Comparison of ENCODE assay signal across 15 mouse cellular contexts in genomic region chr12:104679121-104679818, GRCm38 (mm10).
A peak's percentile ranks its signal among the peaks of the same experiment; 100 is the strongest.
DNase-seq lines count a peak whose midpoint lies in the region; ATAC-seq and TF ChIP-seq lines count a peak whose summit lies in the region.
"Had no signal": no experiment of that assay in that cellular context is flagged by ENCODE, and none has a peak within 500 bp of the region (broad histone marks: within the 10 kb centered on the region; RNA-seq: fewer than 3 reads in every experiment).

No protein-coding gene starts in this region.

- no peaks in the 10 kb centered on the region for H3K27me3 ChIP-seq in embryonic facial prominence, embryonic 11.5 days (ENCODE audit: control insufficient read depth, insufficient read depth, low read length)
- peaks cover 2% of the 10 kb centered on the region; the same call in 1 of the 2 replicates for H3K27me3 ChIP-seq in forebrain, embryonic 13.5 days
- no peaks in the 10 kb centered on the region for H3K27me3 ChIP-seq in hindbrain, postnatal 0 days (ENCODE audit: insufficient read depth, low read length)
- no peaks in the 10 kb centered on the region for H3K27me3 ChIP-seq in midbrain, embryonic 16.5 days (ENCODE audit: control insufficient read depth, insufficient read depth, low read depth, low read length)
- H3K27me3 ChIP-seq in heart, adult 2 months (ENCODE audit: control insufficient read depth, insufficient read depth, low read length) = no peaks in the 10 kb centered on the region
- no peaks in the 10 kb centered on the region for H3K27me3 ChIP-seq in lung, postnatal 0 days (replicated peaks; ENCODE audit: insufficient read depth, low read length)
- H3K27me3 ChIP-seq in kidney, adult 2 months (replicated peaks; ENCODE audit: control insufficient read depth, insufficient read depth, low read length) = no peaks in the 10 kb centered on the region; the same call in 1 of the 2 replicates

- peak overlapping the region; percentile 19; the same call in 1 of the 2 replicates for H3K4me2 ChIP-seq in embryonic facial prominence, embryonic 11.5 days (ENCODE audit: low read depth, low read length)
- H3K4me2 ChIP-seq in forebrain, embryonic 13.5 days = peak overlapping the region; percentile 47
- H3K4me2 ChIP-seq in hindbrain, postnatal 0 days (ENCODE audit: low read depth, low read length) = 0 out of 2 replicates have a peak overlapping the region, but pooled peaks have one; percentile 13
- peak overlapping the region; percentile 38 for H3K4me2 ChIP-seq in midbrain, embryonic 16.5 days (ENCODE audit: low read length)
- H3K4me2 ChIP-seq in lung, postnatal 0 days (replicated peaks; ENCODE audit: low read depth, low read length) = no peak overlapping the region

- peak; percentile 73 for DNase-seq in embryonic facial prominence, embryonic 11.5 days (ENCODE audit: low spot score)
- no peak for DNase-seq in hindbrain, postnatal 0 days (ENCODE audit: low spot score)
- no peak for DNase-seq in heart, adult 2 months
- DNase-seq in lung, postnatal 0 days (ENCODE audit: low spot score) = no peak
- DNase-seq in kidney, adult 2 months = no peak
- no peak for DNase-seq in spleen, postnatal 10 days (ENCODE audit: low spot score in 2 of 2)
- DNase-seq: adrenal gland, postnatal 14 days; cerebellum, adult 11 months; gastrocnemius, postnatal 14 days; liver, postnatal 0 days had no signal

- no peak for TF ChIP-seq EP300 in heart, adult 2 months (IDR thresholded peaks at IDR 0.05; ENCODE audit: insufficient read depth, low read depth, low read length)
- TF ChIP-seq EP300 in lung, postnatal 0 days (IDR thresholded peaks at IDR 0.05) = no peak

- no peak overlapping the region for H3K4me3 ChIP-seq in embryonic facial prominence, embryonic 11.5 days (ENCODE audit: low read depth, low read length)
- H3K4me3 ChIP-seq in forebrain, embryonic 13.5 days = no peak overlapping the region
- no peak overlapping the region for H3K4me3 ChIP-seq in hindbrain, postnatal 0 days (ENCODE audit: low read length)
- H3K4me3 ChIP-seq in midbrain, embryonic 16.5 days (ENCODE audit: low read depth, low read length) = no peak overlapping the region
- no peak overlapping the region for H3K4me3 ChIP-seq in heart, adult 2 months
- no peak overlapping the region for H3K4me3 ChIP-seq in lung, postnatal 0 days (ENCODE audit: low read depth, low read length)
- H3K4me3 ChIP-seq in kidney, adult 2 months (ENCODE audit: insufficient read depth, low read depth, low read length) = no peak overlapping the region
- H3K4me3 ChIP-seq: left cerebral cortex, adult 2 months; megakaryocyte, embryonic 14.5 days had no signal

- peak; percentile 50 for ATAC-seq in embryonic facial prominence, embryonic 11.5 days (replicated peaks; ENCODE audit: insufficient number of reproducible peaks, low FRiP score, low TSS enrichment, low read depth)
- ATAC-seq in forebrain, embryonic 13.5 days = peak; percentile 70; the same call in 1 of the 2 replicates
- no peak for ATAC-seq in hindbrain, postnatal 0 days
- peak; percentile 46; the same call in 1 of the 2 replicates for ATAC-seq in midbrain, embryonic 16.5 days
- no peak for ATAC-seq in lung, postnatal 0 days
- ATAC-seq: liver, postnatal 0 days had no signal

- H3K79me2 ChIP-seq in heart, adult 2 months (replicated peaks; ENCODE audit: control insufficient read depth, insufficient read depth, low read length) = no peaks in the 10 kb centered on the region

- intact Hi-C loops in heart, adult 2 months (cut with DNase I) = no loop called here

- TF ChIP-seq POLR2A in heart, adult 2 months (IDR thresholded peaks at IDR 0.05; ENCODE audit: insufficient read depth, low read depth, low read length) = no peak
- TF ChIP-seq POLR2A in kidney, adult 2 months (IDR thresholded peaks at IDR 0.05; ENCODE audit: low read depth, low read length) = no peak

- H3K9ac ChIP-seq in embryonic facial prominence, embryonic 11.5 days (replicated peaks; ENCODE audit: low read length) = no peak overlapping the region
- H3K9ac ChIP-seq in forebrain, embryonic 13.5 days = peak overlapping the region; percentile 17; the same call in 1 of the 2 replicates
- no peak overlapping the region for H3K9ac ChIP-seq in hindbrain, postnatal 0 days (replicated peaks; ENCODE audit: low read length)
- no peak overlapping the region for H3K9ac ChIP-seq in midbrain, embryonic 16.5 days (ENCODE audit: low read depth, low read length)
- no peak overlapping the region for H3K9ac ChIP-seq in heart, adult 2 months (ENCODE audit: low read depth, low read length)
- H3K9ac ChIP-seq in lung, postnatal 0 days (replicated peaks; ENCODE audit: low read depth) = no peak overlapping the region
- H3K9ac ChIP-seq: liver, postnatal 0 days had no signal

- peak overlapping the region; percentile 43; the same call in 1 of the 2 replicates for H3K27ac ChIP-seq in embryonic facial prominence, embryonic 11.5 days (replicated peaks; ENCODE audit: low read depth, low read length)
- no peak overlapping the region for H3K27ac ChIP-seq in forebrain, embryonic 13.5 days
- H3K27ac ChIP-seq in hindbrain, postnatal 0 days = no peak overlapping the region
- H3K27ac ChIP-seq in midbrain, embryonic 16.5 days (ENCODE audit: low read length) = no peak overlapping the region
- H3K27ac ChIP-seq in heart, adult 2 months = no peak overlapping the region
- H3K27ac ChIP-seq in lung, postnatal 0 days (ENCODE audit: low read length) = no peak overlapping the region
- no peak overlapping the region for H3K27ac ChIP-seq in kidney, adult 2 months (ENCODE audit: insufficient read depth, low read depth, low read length)
- H3K27ac ChIP-seq: kidney, postnatal 0 days; left cerebral cortex, adult 2 months had no signal

- TF ChIP-seq CTCF in hindbrain, postnatal 0 days (IDR thresholded peaks at IDR 0.05; ENCODE audit: low read depth) = no peak
- TF ChIP-seq CTCF in heart, adult 2 months (IDR thresholded peaks at IDR 0.05) = no peak
- TF ChIP-seq CTCF in lung, postnatal 0 days (IDR thresholded peaks at IDR 0.05) = no peak
- TF ChIP-seq CTCF in kidney, adult 2 months (conservative IDR thresholded peaks at IDR 0.05; ENCODE audit: insufficient read depth, insufficient read length, low read depth, low read length) = no peak

- H3K4me1 ChIP-seq in embryonic facial prominence, embryonic 11.5 days (ENCODE audit: control insufficient read depth, insufficient read depth, low read length) = 0 out of 2 replicates have a peak, but pooled peaks cover 2% of the 10 kb centered on the region
- H3K4me1 ChIP-seq in forebrain, embryonic 13.5 days = peaks cover 11% of the 10 kb centered on the region
- H3K4me1 ChIP-seq in hindbrain, postnatal 0 days (ENCODE audit: insufficient read depth, low read length) = 0 out of 2 replicates have a peak, but pooled peaks cover 3% of the 10 kb centered on the region
- peaks cover 6% of the 10 kb centered on the region for H3K4me1 ChIP-seq in midbrain, embryonic 16.5 days (ENCODE audit: control insufficient read depth, insufficient read depth, low read length)
- no peaks in the 10 kb centered on the region for H3K4me1 ChIP-seq in heart, adult 2 months (ENCODE audit: control insufficient read depth, insufficient read depth, low read length)
- no peaks in the 10 kb centered on the region for H3K4me1 ChIP-seq in lung, postnatal 0 days (ENCODE audit: insufficient read depth, low read depth, low read length)
- H3K4me1 ChIP-seq in kidney, adult 2 months (ENCODE audit: control insufficient read depth, insufficient read depth, low read length) = no peaks in the 10 kb centered on the region
- H3K4me1 ChIP-seq: megakaryocyte, embryonic 14.5 days had no signal

- no peaks in the 10 kb centered on the region for H3K36me3 ChIP-seq in embryonic facial prominence, embryonic 11.5 days (replicated peaks; ENCODE audit: control insufficient read depth, insufficient read depth, low read depth, low read length)
- H3K36me3 ChIP-seq in forebrain, embryonic 13.5 days (ENCODE audit: poor library complexity, severe bottlenecking) = no peaks in the 10 kb centered on the region
- H3K36me3 ChIP-seq in hindbrain, postnatal 0 days (ENCODE audit: insufficient read depth, low read length) = no peaks in the 10 kb centered on the region
- no peaks in the 10 kb centered on the region for H3K36me3 ChIP-seq in midbrain, embryonic 16.5 days (ENCODE audit: control insufficient read depth, insufficient read depth, low read length)
- H3K36me3 ChIP-seq in heart, adult 2 months (ENCODE audit: control insufficient read depth, insufficient read depth, low read length) = no peaks in the 10 kb centered on the region
- no peaks in the 10 kb centered on the region for H3K36me3 ChIP-seq in lung, postnatal 0 days (ENCODE audit: insufficient read depth, low read length)
- no peaks in the 10 kb centered on the region for H3K36me3 ChIP-seq in kidney, adult 2 months (ENCODE audit: control insufficient read depth, insufficient read depth, low read length)

- WGBS in embryonic facial prominence, embryonic 11.5 days = 25% methylated on average over 26 of the region's 26 CpGs
- WGBS in forebrain, embryonic 13.5 days = 14% methylated on average over 26 of the region's 26 CpGs
- 37% methylated on average over 26 of the region's 26 CpGs for WGBS in hindbrain, postnatal 0 days
- 33% methylated on average over 26 of the region's 26 CpGs for whole genome bisulfite sequencing in midbrain, embryonic 16.5 days
- 78% methylated on average over 26 of the region's 26 CpGs for WGBS in heart, adult 2 months
- 63% methylated on average over 26 of the region's 26 CpGs for WGBS in lung, postnatal 0 days
- 71% methylated on average over 26 of the region's 26 CpGs for WGBS in kidney, adult 2 months

- no peaks in the 10 kb centered on the region for H3K9me3 ChIP-seq in embryonic facial prominence, embryonic 11.5 days (replicated peaks; ENCODE audit: control insufficient read depth, low read length)
- H3K9me3 ChIP-seq in forebrain, embryonic 13.5 days (replicated peaks) = no peaks in the 10 kb centered on the region; the same call in 1 of the 2 replicates
- H3K9me3 ChIP-seq in hindbrain, postnatal 0 days (ENCODE audit: low read length) = no peaks in the 10 kb centered on the region
- no peaks in the 10 kb centered on the region for H3K9me3 ChIP-seq in midbrain, embryonic 16.5 days (replicated peaks; ENCODE audit: control insufficient read depth, low read length, poor library complexity, severe bottlenecking)
- H3K9me3 ChIP-seq in lung, postnatal 0 days (ENCODE audit: low read length) = no peaks in the 10 kb centered on the region

Comparison
In these comparisons a context has a peak if more than half of its experiments do, and no peak if none do; other contexts are left out.
1. ATAC-seq: peak in embryonic facial prominence, embryonic 11.5 days (single experiment), forebrain, embryonic 13.5 days (single experiment) and midbrain, embryonic 16.5 days (single experiment); none in hindbrain, postnatal 0 days (single experiment) and lung, postnatal 0 days (single experiment).